9 mouse cellular contexts compared by ENCODE assay signal in genomic region chr11:53796409-53797151, GRCm38 (mm10). TPM values are rescaled to one million over a fixed set of nuclear protein-coding genes. Genes with fewer than 3 reads are reported as not detected.
DNase-seq lines count a peak whose midpoint lies in the region; ATAC-seq and TF ChIP-seq lines count a peak whose summit lies in the region.
"Had no signal": no experiment of that assay in that cellular context is flagged by ENCODE, and none has a peak within 500 bp of the region (broad histone marks: within the 10 kb centered on the region; RNA-seq: fewer than 3 reads in every experiment).

No protein-coding gene starts in this region.

- no peaks in the 10 kb centered on the region for H3K27me3 ChIP-seq in forebrain, embryonic 14.5 days (replicated peaks; ENCODE audit: control insufficient read depth, insufficient read depth, low read length)
- no peaks in the 10 kb centered on the region for H3K27me3 ChIP-seq in forebrain, embryonic 16.5 days (replicated peaks; ENCODE audit: control insufficient read depth, insufficient read depth, low read length)
- H3K27me3 ChIP-seq in embryonic facial prominence, embryonic 15.5 days = no peaks in the 10 kb centered on the region
- H3K27me3 ChIP-seq in intestine, postnatal 0 days (replicated peaks; ENCODE audit: control insufficient read depth, insufficient read depth, low read length) = no peaks in the 10 kb centered on the region
- no peaks in the 10 kb centered on the region for H3K27me3 ChIP-seq in lung, embryonic 15.5 days

- TF ChIP-seq CTCF in intestine, postnatal 0 days (IDR thresholded peaks at IDR 0.05; ENCODE audit: low read depth) = no peak

- WGBS in forebrain, embryonic 14.5 days = 78% methylated on average over 12 of the region's 12 CpGs
- 69% methylated on average over 12 of the region's 12 CpGs for WGBS in forebrain, embryonic 16.5 days
- WGBS in embryonic facial prominence, embryonic 15.5 days = 54% methylated on average over 12 of the region's 12 CpGs
- 14% methylated on average over 12 of the region's 12 CpGs for WGBS in intestine, postnatal 0 days
- 25% methylated on average over 12 of the region's 12 CpGs for WGBS in lung, embryonic 15.5 days

- H3K4me3 ChIP-seq in forebrain, embryonic 14.5 days (ENCODE audit: low read depth, low read length) = no peak overlapping the region
- no peak overlapping the region for H3K4me3 ChIP-seq in forebrain, embryonic 16.5 days (replicated peaks; ENCODE audit: low read length)
- H3K4me3 ChIP-seq in embryonic facial prominence, embryonic 15.5 days (replicated peaks) = no peak overlapping the region
- no peak overlapping the region for H3K4me3 ChIP-seq in intestine, postnatal 0 days (ENCODE audit: low read depth, low read length)
- H3K4me3 ChIP-seq in lung, embryonic 15.5 days = no peak overlapping the region

- no peak overlapping the region for H3K9ac ChIP-seq in forebrain, embryonic 14.5 days (ENCODE audit: low read length)
- no peak overlapping the region for H3K9ac ChIP-seq in forebrain, embryonic 16.5 days (replicated peaks; ENCODE audit: low read depth, low read length)
- H3K9ac ChIP-seq in embryonic facial prominence, embryonic 15.5 days = no peak overlapping the region
- no peak overlapping the region for H3K9ac ChIP-seq in intestine, postnatal 0 days (ENCODE audit: low read depth, low read length)
- no peak overlapping the region for H3K9ac ChIP-seq in lung, embryonic 15.5 days

- no peaks in the 10 kb centered on the region for H3K9me3 ChIP-seq in forebrain, embryonic 14.5 days (replicated peaks; ENCODE audit: control insufficient read depth, low read length)
- no peaks in the 10 kb centered on the region for H3K9me3 ChIP-seq in forebrain, embryonic 16.5 days (ENCODE audit: control insufficient read depth, low read length)
- no peaks in the 10 kb centered on the region; the same call in 1 of the 2 replicates for H3K9me3 ChIP-seq in embryonic facial prominence, embryonic 15.5 days (replicated peaks)
- H3K9me3 ChIP-seq in intestine, postnatal 0 days (ENCODE audit: control insufficient read depth) = no peaks in the 10 kb centered on the region
- H3K9me3 ChIP-seq in lung, embryonic 15.5 days = no peaks in the 10 kb centered on the region

- ATAC-seq in forebrain, embryonic 14.5 days = no peak
- no peak for ATAC-seq in forebrain, embryonic 16.5 days
- no peak for ATAC-seq in embryonic facial prominence, embryonic 15.5 days (ENCODE audit: insufficient number of reproducible peaks, low FRiP score, low TSS enrichment, low read depth)
- ATAC-seq in intestine, postnatal 0 days = peak; percentile 39
- ATAC-seq in lung, embryonic 15.5 days (ENCODE audit: borderline replicate concordance, extremely low read depth, low FRiP score, low TSS enrichment) = 0 out of 2 replicates have a peak, but pooled peaks have one; percentile 12

- DNase-seq in forebrain, embryonic 14.5 days (ENCODE audit: low spot score) = peak; percentile 27
- peak; percentile 92 for DNase-seq in 3134 (ENCODE audit: extremely low read depth, insufficient read length, low spot score)
- no peak for DNase-seq in T-cell, adult 2 months (ENCODE audit: low spot score)
- no peak for DNase-seq in B cell, adult 2 months

- no peaks in the 10 kb centered on the region for H3K36me3 ChIP-seq in forebrain, embryonic 14.5 days (ENCODE audit: control insufficient read depth, insufficient read depth, low read length)
- H3K36me3 ChIP-seq in forebrain, embryonic 16.5 days (ENCODE audit: control insufficient read depth, insufficient read depth) = no peaks in the 10 kb centered on the region
- no peaks in the 10 kb centered on the region for H3K36me3 ChIP-seq in embryonic facial prominence, embryonic 15.5 days
- H3K36me3 ChIP-seq in intestine, postnatal 0 days (ENCODE audit: control insufficient read depth, insufficient read depth) = no peaks in the 10 kb centered on the region
- no peaks in the 10 kb centered on the region for H3K36me3 ChIP-seq in lung, embryonic 15.5 days

- no peaks in the 10 kb centered on the region for H3K4me1 ChIP-seq in forebrain, embryonic 14.5 days (ENCODE audit: control insufficient read depth, insufficient read depth, low read length)
- H3K4me1 ChIP-seq in forebrain, embryonic 16.5 days (replicated peaks; ENCODE audit: control insufficient read depth, insufficient read depth, low read length) = no peaks in the 10 kb centered on the region
- peaks cover 28% of the 10 kb centered on the region for H3K4me1 ChIP-seq in embryonic facial prominence, embryonic 15.5 days
- peaks cover 40% of the 10 kb centered on the region for H3K4me1 ChIP-seq in intestine, postnatal 0 days (replicated peaks; ENCODE audit: control insufficient read depth, insufficient read depth, low read length)
- H3K4me1 ChIP-seq in lung, embryonic 15.5 days = peaks cover 48% of the 10 kb centered on the region

- no peak overlapping the region for H3K4me2 ChIP-seq in forebrain, embryonic 14.5 days (ENCODE audit: low read length)
- no peak overlapping the region for H3K4me2 ChIP-seq in forebrain, embryonic 16.5 days (ENCODE audit: low read length)
- no peak overlapping the region for H3K4me2 ChIP-seq in embryonic facial prominence, embryonic 15.5 days (replicated peaks)
- peak overlapping the region; percentile 53 for H3K4me2 ChIP-seq in intestine, postnatal 0 days (replicated peaks; ENCODE audit: low read depth)
- H3K4me2 ChIP-seq in lung, embryonic 15.5 days = peak overlapping the region; percentile 35

- H3K27ac ChIP-seq in forebrain, embryonic 14.5 days (ENCODE audit: low read depth, low read length) = no peak overlapping the region
- H3K27ac ChIP-seq in forebrain, embryonic 16.5 days (ENCODE audit: low read length) = no peak overlapping the region
- H3K27ac ChIP-seq in embryonic facial prominence, embryonic 15.5 days (replicated peaks) = 0 out of 2 replicates have a peak overlapping the region, but pooled peaks have one; percentile 1
- peak overlapping the region; percentile 85 for H3K27ac ChIP-seq in intestine, postnatal 0 days (ENCODE audit: low read depth, low read length)
- peak overlapping the region; percentile 91 for H3K27ac ChIP-seq in lung, embryonic 15.5 days

RNA-seq across cellular contexts. Expression of gene Gm17334, which starts 23.6 kb away (rescaled TPM):
- polyA plus RNA-seq in forebrain, embryonic 14.5 days (2014; fragmentation: Nextera tagmentation; extraction: Ambion mirVana) = not detected in 2 replicates
- polyA plus RNA-seq in forebrain, embryonic 16.5 days (2015; fragmentation: Nextera tagmentation; extraction: Ambion mirVana) = 0.24 TPM in 1 of 2 replicates, not detected in the other
- 0.31 and 0.50 TPM in 2 replicates for polyA plus RNA-seq in embryonic facial prominence, embryonic 15.5 days (2015; fragmentation: Nextera tagmentation; extraction: Ambion mirVana)
- polyA plus RNA-seq in intestine, postnatal 0 days (2015; fragmentation: Nextera tagmentation; extraction: Ambion mirVana) = 0.17 and 0.67 TPM in 2 replicates
- 0.22 and 0.36 TPM in 2 replicates for polyA plus RNA-seq in lung, embryonic 15.5 days (2015; fragmentation: Nextera tagmentation; extraction: Ambion mirVana)
- polyA plus RNA-seq: embryonic facial prominence, embryonic 11.5 days had no signal

RNA-seq across cellular contexts. Expression of gene Irf1, which starts 26.8 kb away (rescaled TPM):
- 3.0 and 3.8 TPM in 2 replicates for polyA plus RNA-seq in forebrain, embryonic 14.5 days (2014; fragmentation: Nextera tagmentation; extraction: Ambion mirVana)
- 2.5 and 3.4 TPM in 2 replicates for polyA plus RNA-seq in forebrain, embryonic 16.5 days (2015; fragmentation: Nextera tagmentation; extraction: Ambion mirVana)
- polyA plus RNA-seq in embryonic facial prominence, embryonic 15.5 days (2015; fragmentation: Nextera tagmentation; extraction: Ambion mirVana) = 14.8 and 16.2 TPM in 2 replicates
- polyA plus RNA-seq in intestine, postnatal 0 days (2015; fragmentation: Nextera tagmentation; extraction: Ambion mirVana) = 64.3 and 76.1 TPM in 2 replicates
- polyA plus RNA-seq in lung, embryonic 15.5 days (2015; fragmentation: Nextera tagmentation; extraction: Ambion mirVana) = 24.8 and 28.7 TPM in 2 replicates

Comparison
In these comparisons a context has a peak if more than half of its experiments do, and no peak if none do; other contexts are left out.
1. ATAC-seq: peak in intestine, postnatal 0 days (single experiment) and lung, embryonic 15.5 days (single experiment); none in forebrain, embryonic 14.5 days (single experiment), forebrain, embryonic 16.5 days (single experiment) and embryonic facial prominence, embryonic 15.5 days (single experiment).
2. DNase-seq: peak in forebrain, embryonic 14.5 days (single experiment) and 3134 (single experiment); none in T-cell, adult 2 months (single experiment) and B cell, adult 2 months (0 of 2).
3. H3K27ac ChIP-seq: peak in embryonic facial prominence, embryonic 15.5 days (single experiment), intestine, postnatal 0 days (single experiment) and lung, embryonic 15.5 days (single experiment); none in forebrain, embryonic 14.5 days (single experiment) and forebrain, embryonic 16.5 days (single experiment).
4. H3K4me2 ChIP-seq: peak in intestine, postnatal 0 days (single experiment) and lung, embryonic 15.5 days (single experiment); none in forebrain, embryonic 14.5 days (single experiment), forebrain, embryonic 16.5 days (single experiment) and embryonic facial prominence, embryonic 15.5 days (single experiment).